Mouse (Mus musculus) stomach, postnatal 0 days (tissue): ENCODE measurements around the gene Plaur.

Experiments used
- CTCF ChIP-seq: IDR thresholded peaks from 2 replicates; pipeline ENCODE4 v1.5.1; 2016; ENCODE audit warnings: antibody characterized with exemption, low read depth, mild to moderate bottlenecking, moderate library complexity
- EP300 ChIP-seq: optimal IDR thresholded peaks from 2 replicates; pipeline ENCODE3; 2016; ENCODE audit warnings: antibody characterized with exemption

GRCm38 (mm10) chr7:24504004-24504403 is 41.7 kb downstream of the Plaur start:
- TF ChIP-seq CTCF = no peak
- TF ChIP-seq EP300 = no peak
